ENCODE assay signal across 14 mouse cellular contexts in the genomic region with DNA sequence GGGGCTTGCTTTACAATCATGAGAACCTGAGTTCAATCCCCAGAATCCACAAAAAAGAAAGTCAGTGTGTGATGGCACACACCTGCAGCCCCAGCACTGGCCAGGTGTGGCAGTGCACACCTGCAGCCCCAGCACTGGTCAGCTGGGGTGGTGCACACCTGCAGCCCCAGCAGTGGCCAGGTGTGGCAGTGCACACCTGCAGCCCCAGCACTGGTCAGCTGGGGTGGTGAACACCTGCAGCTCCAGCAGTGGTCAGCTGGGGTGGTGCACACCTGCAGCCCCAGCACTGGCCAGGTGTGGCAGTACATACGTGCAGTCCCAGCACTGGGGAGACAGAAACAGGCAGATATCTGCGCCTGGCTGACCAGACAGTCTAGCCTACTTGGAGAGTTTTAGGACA. TPM values are rescaled to one million over a fixed set of nuclear protein-coding genes. Genes with fewer than 3 reads are reported as not detected.
DNase-seq lines count a peak whose midpoint lies in the region; ATAC-seq lines count a peak whose summit lies in the region.
"Had no signal": no experiment of that assay in that cellular context is flagged by ENCODE, and none has a peak within 500 bp of the region (broad histone marks: within the 10 kb centered on the region; RNA-seq: fewer than 3 reads in every experiment).

No protein-coding gene starts in this region.

- H3K27ac ChIP-seq in lung, embryonic 15.5 days: no peak overlapping the region
- no peak overlapping the region for H3K27ac ChIP-seq in kidney, embryonic 16.5 days (ENCODE audit: low read length)
- no peak overlapping the region for H3K27ac ChIP-seq in neural tube, embryonic 14.5 days (ENCODE audit: low read depth, low read length)
- H3K27ac ChIP-seq: embryonic facial prominence, embryonic 13.5 days; liver, embryonic 15.5 days had no signal

- no peak overlapping the region for H3K4me2 ChIP-seq in lung, embryonic 15.5 days
- no peak overlapping the region for H3K4me2 ChIP-seq in kidney, embryonic 16.5 days (replicated peaks; ENCODE audit: low read depth, low read length)
- H3K4me2 ChIP-seq in neural tube, embryonic 14.5 days (ENCODE audit: low read depth, low read length): no peak overlapping the region
- H3K4me2 ChIP-seq: embryonic facial prominence, embryonic 13.5 days; liver, embryonic 15.5 days had no signal

- 63% methylated on average over 2 of the region's 2 CpGs for WGBS in lung, embryonic 15.5 days
- 66% methylated on average over 2 of the region's 2 CpGs for WGBS in kidney, embryonic 16.5 days
- 80% methylated on average over 2 of the region's 2 CpGs for WGBS in neural tube, embryonic 14.5 days

- no peak overlapping the region for H3K9ac ChIP-seq in lung, embryonic 15.5 days
- no peak overlapping the region for H3K9ac ChIP-seq in kidney, embryonic 16.5 days (replicated peaks; ENCODE audit: low read length)
- no peak overlapping the region for H3K9ac ChIP-seq in neural tube, embryonic 14.5 days (replicated peaks; ENCODE audit: low read depth, low read length)
- H3K9ac ChIP-seq: embryonic facial prominence, embryonic 13.5 days; liver, embryonic 15.5 days had no signal

- H3K9me3 ChIP-seq in lung, embryonic 15.5 days: no peaks in the 10 kb centered on the region
- no peaks in the 10 kb centered on the region for H3K9me3 ChIP-seq in kidney, embryonic 16.5 days (ENCODE audit: low read length)
- no peaks in the 10 kb centered on the region for H3K9me3 ChIP-seq in neural tube, embryonic 14.5 days (ENCODE audit: control insufficient read depth, low read length)
- H3K9me3 ChIP-seq: embryonic facial prominence, embryonic 13.5 days; G1E; liver, embryonic 15.5 days had no signal

- no peaks in the 10 kb centered on the region for H3K36me3 ChIP-seq in lung, embryonic 15.5 days
- H3K36me3 ChIP-seq in kidney, embryonic 16.5 days (ENCODE audit: insufficient read depth, low read length): no peaks in the 10 kb centered on the region
- H3K36me3 ChIP-seq in neural tube, embryonic 14.5 days (ENCODE audit: control insufficient read depth, insufficient read depth, low read length): no peaks in the 10 kb centered on the region
- H3K36me3 ChIP-seq: embryonic facial prominence, embryonic 13.5 days; G1E; liver, embryonic 15.5 days had no signal

- peak; percentile 55 for ATAC-seq in lung, embryonic 15.5 days (ENCODE audit: borderline replicate concordance, extremely low read depth, low FRiP score, low TSS enrichment)
- 0 out of 2 replicates have a peak, but pooled peaks have one; percentile 42 for ATAC-seq in erythroid progenitor cell, adult 5-6 weeks (replicated peaks; ENCODE audit: low FRiP score, poor library complexity, severe bottlenecking)
- ATAC-seq in kidney, embryonic 16.5 days (ENCODE audit: low FRiP score, low TSS enrichment): peak; percentile 57; the same call in 1 of the 2 replicates
- 0 out of 2 replicates have a peak, but pooled peaks have one; percentile 9 for ATAC-seq in neural tube, embryonic 14.5 days (ENCODE audit: low read depth)
- ATAC-seq: forebrain, embryonic 16.5 days had no signal

- peaks cover 3% of the 10 kb centered on the region; the same call in 1 of the 2 replicates for H3K27me3 ChIP-seq in lung, embryonic 15.5 days
- H3K27me3 ChIP-seq in kidney, embryonic 16.5 days (ENCODE audit: insufficient read depth, low read length): peaks cover 7% of the 10 kb centered on the region
- H3K27me3 ChIP-seq in neural tube, embryonic 14.5 days (ENCODE audit: control insufficient read depth, insufficient read depth, low read length): no peaks in the 10 kb centered on the region

- DNase-seq in lung, postnatal 14 days: no peak
- DNase-seq in frontal cortex, postnatal 10 days (ENCODE audit: low spot score in 2 of 2): no peak
- no peak for DNase-seq in ovary, adult 18-20 months (ENCODE audit: low spot score)
- DNase-seq: cerebellum, adult 9-11 months; thymus, adult 18-20 months had no signal

- H3K4me1 ChIP-seq in lung, embryonic 15.5 days: no peaks in the 10 kb centered on the region
- H3K4me1 ChIP-seq in kidney, embryonic 16.5 days (ENCODE audit: insufficient read depth, low read length): no peaks in the 10 kb centered on the region
- H3K4me1 ChIP-seq in neural tube, embryonic 14.5 days (ENCODE audit: control insufficient read depth, insufficient read depth, low read length): peaks cover 3% of the 10 kb centered on the region; the same call in 1 of the 2 replicates
- H3K4me1 ChIP-seq: embryonic facial prominence, embryonic 13.5 days; liver, embryonic 15.5 days had no signal

- no peak overlapping the region for H3K4me3 ChIP-seq in lung, embryonic 15.5 days
- H3K4me3 ChIP-seq in kidney, embryonic 16.5 days (ENCODE audit: low read length): no peak overlapping the region
- no peak overlapping the region for H3K4me3 ChIP-seq in neural tube, embryonic 14.5 days (ENCODE audit: low read depth, low read length)
- H3K4me3 ChIP-seq: embryonic facial prominence, embryonic 13.5 days; liver, embryonic 15.5 days had no signal

RNA-seq across cellular contexts. Expression of a gene that starts 32.8 kb away (rescaled TPM):
- 1.3 TPM in 2 replicates for polyA plus RNA-seq in lung, embryonic 15.5 days (2015; fragmentation: Nextera tagmentation; extraction: Ambion mirVana)
- not detected in 2 replicates for total RNA-seq in erythroid progenitor cell, adult 5-6 weeks (2015; ENCODE audit: low replicate concordance)
- total RNA-seq in erythroid progenitor cell, adult 5-6 weeks (2017; ENCODE audit: low replicate concordance): not detected in 2 replicates
- polyA plus RNA-seq in kidney, embryonic 16.5 days (2015; fragmentation: Nextera tagmentation; extraction: Ambion mirVana): 0.42 and 0.55 TPM in 2 replicates
- 14.0 and 17.3 TPM in 2 replicates for polyA plus RNA-seq in neural tube, embryonic 14.5 days (2014; fragmentation: Nextera tagmentation; extraction: Ambion mirVana)
- total RNA-seq: granulocyte monocyte progenitor cell, adult 5-6 weeks had no signal
- polyA plus RNA-seq: liver, embryonic 15.5 days had no signal
